Mouse (Mus musculus) effector memory CD4-positive, alpha-beta T cell, adult 7 months (primary cell): ENCODE data around the gene Olfr1462. TPM values are rescaled to one million over a fixed set of nuclear protein-coding genes. Genes with fewer than 3 reads are reported as not detected.

ENCODE experiments used
- polyA plus RNA-seq: library from polyadenylated mRNA; unstranded; fragments of 100-300 nt; shearing (Covaris generic); gene quantifications from one replicate; pipeline ENCODE4 v1.2.1, GENCODE M21; 2017

The Olfr1462 gene
- not detected for polyA plus RNA-seq

DNA sequence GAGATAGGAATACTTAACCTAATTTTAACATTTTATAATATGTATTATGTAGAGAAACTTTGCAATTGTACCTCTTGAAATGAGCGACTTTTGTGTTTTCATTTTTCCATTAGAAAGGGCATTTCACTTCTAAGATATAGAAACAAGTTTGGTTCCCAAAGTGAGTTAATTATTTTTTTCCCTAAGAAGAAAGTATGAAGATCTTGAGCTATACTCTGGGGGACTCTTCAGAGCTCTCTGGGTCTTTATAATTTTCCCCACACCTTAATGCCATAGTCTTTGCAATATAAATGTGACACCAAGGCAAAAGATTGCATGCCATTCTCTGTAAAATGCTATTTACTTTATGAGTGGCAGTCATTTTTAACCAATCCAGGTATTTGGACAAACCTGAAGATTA lies at the start of gene Olfr1462:
Olfr1462 (plus strand) TSS at position 301 of the 400 bp plus-strand sequence.

DNA sequence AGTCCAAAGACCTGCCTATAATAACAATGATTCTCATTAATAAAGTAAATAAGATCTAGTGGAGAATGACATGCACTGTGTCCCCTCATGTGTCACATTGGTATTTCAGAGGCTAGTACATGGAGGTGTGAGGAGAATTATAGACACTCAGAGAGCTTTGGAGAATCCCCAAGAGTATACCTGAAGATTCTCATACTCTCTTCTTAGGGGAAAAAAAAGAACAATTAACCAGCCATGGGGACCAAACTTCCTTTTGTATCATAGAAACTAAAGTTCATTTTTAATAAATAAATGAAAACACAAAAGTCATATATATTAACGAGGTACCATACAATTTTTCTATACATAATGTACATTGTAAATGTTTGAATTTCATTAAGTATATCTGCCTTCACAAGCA lies 36.1 kb upstream of the Olfr1462 start, which contains the start of gene Olfr1459:
Olfr1459 (minus strand) TSS at position 101 of the 400 bp plus-strand sequence.

DNA sequence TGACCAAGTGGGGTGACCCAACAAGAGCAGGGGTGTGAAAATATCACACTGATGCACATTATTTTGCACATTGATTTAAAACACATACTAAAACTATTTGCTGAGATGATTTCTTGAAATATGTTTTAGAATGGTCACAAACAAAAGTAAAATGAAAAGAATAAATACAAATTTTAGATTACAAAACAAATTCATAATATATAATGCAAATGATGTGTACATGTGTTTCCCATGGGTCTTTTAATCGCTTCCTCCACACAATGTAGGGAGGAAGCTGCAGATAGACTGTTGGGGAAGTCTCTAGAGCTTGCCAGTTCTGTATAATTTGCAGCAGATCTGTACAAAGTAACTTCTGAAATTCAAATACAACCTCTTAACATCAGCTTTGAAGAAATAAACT lies 22.8 kb upstream of the Olfr1462 start, which contains the start of gene Olfr1461:
Olfr1461 (plus strand) TSS at position 301 of the 400 bp plus-strand sequence.

DNA sequence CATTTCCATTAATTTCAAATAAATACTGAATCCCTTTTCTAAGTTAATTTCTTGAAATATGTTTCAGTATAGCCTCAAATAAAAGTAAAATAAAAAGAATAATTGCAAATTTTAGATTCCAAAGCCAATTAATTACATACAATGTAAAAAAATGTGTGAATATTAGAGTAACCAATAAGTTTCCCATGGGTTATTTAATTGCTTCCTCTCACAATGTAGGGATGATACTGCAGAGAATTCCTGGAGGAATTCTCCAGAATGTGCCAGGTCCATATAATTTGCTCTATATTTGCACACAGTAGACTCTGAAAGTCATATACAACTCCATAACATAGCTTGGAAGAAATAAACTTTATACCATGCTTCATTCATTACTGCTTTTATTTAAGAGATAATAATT lies 45.5 kb downstream of the Olfr1462 start, which contains the start of gene Olfr1463:
Olfr1463 (plus strand) TSS at position 301 of the 400 bp plus-strand sequence.

Other genes starting within 250 kb of the Olfr1462 start
- gene Olfr1450, start 235.5 kb upstream of the Olfr1462 start, polyA plus RNA-seq = not detected
- 0.37 TPM for gene Olfr1451, start 190.7 kb upstream of the Olfr1462 start, polyA plus RNA-seq
- gene Olfr1453, start 157.4 kb upstream of the Olfr1462 start, polyA plus RNA-seq = not detected
- gene Olfr1454, start 125.1 kb upstream of the Olfr1462 start, polyA plus RNA-seq = not detected
- 0.83 TPM for gene Olfr1457, start 87.8 kb upstream of the Olfr1462 start, polyA plus RNA-seq
- not detected for gene Olfr1458, start 79.0 kb upstream of the Olfr1462 start, polyA plus RNA-seq
- gene Olfr1459, start 36.2 kb upstream of the Olfr1462 start, polyA plus RNA-seq = 0.17 TPM
- not detected for gene Olfr1461, start 22.7 kb upstream of the Olfr1462 start, polyA plus RNA-seq
- not detected for gene Olfr1463, start 45.6 kb downstream of the Olfr1462 start, polyA plus RNA-seq
- not detected for gene Olfr1465, start 129.8 kb downstream of the Olfr1462 start, polyA plus RNA-seq
- not detected for gene Olfr1466, start 153.1 kb downstream of the Olfr1462 start, polyA plus RNA-seq
- 0.10 TPM for gene Olfr1467, start 176.5 kb downstream of the Olfr1462 start, polyA plus RNA-seq
- gene Olfr1469, start 222.1 kb downstream of the Olfr1462 start, polyA plus RNA-seq = 0.12 TPM